Mouse (Mus musculus) embryonic facial prominence, embryonic 13.5 days (tissue): Measurements from ENCODE around the gene Lhfp. TPM values are rescaled to one million over a fixed set of nuclear protein-coding genes. Genes with fewer than 3 reads are reported as not detected.

ENCODE experiments used
- ATAC-seq: fragments of 200-750 bp; cut with Nextera tagmentation; 2 replicates; pipeline ENCODE4 v1.8.0; 2017; ENCODE audit warnings: low read depth; ENCODE audit not compliant: insufficient number of reproducible peaks, insufficient read depth, low FRiP score, low TSS enrichment
- H3K27ac ChIP-seq: fragments of 300-500 bp; sonication (generic); 2 replicates; pipeline ENCODE4 v1.5.1; 2015; ENCODE audit warnings: moderate library complexity, mild to moderate bottlenecking, inconsistent platforms
- H3K27me3 ChIP-seq: fragments of 300-500 bp; sonication (generic); 2 replicates; pipeline ENCODE4 v1.6.1; 2015; ENCODE audit warnings: mild to moderate bottlenecking, inconsistent platforms
- H3K36me3 ChIP-seq: fragments of 300-500 bp; sonication (generic); 2 replicates; pipeline ENCODE4 v1.6.1; 2015; ENCODE audit warnings: mild to moderate bottlenecking, inconsistent platforms
- H3K4me1 ChIP-seq: fragments of 300-500 bp; sonication (generic); 2 replicates; pipeline ENCODE4 v1.6.1; 2015; ENCODE audit warnings: inconsistent platforms
- H3K4me2 ChIP-seq: fragments of 300-500 bp; sonication (generic); 2 replicates; pipeline ENCODE4 v1.6.1; 2015; ENCODE audit warnings: moderate library complexity, mild to moderate bottlenecking, inconsistent platforms
- H3K4me3 ChIP-seq: fragments of 300-500 bp; sonication (generic); 2 replicates; pipeline ENCODE4 v1.5.1; 2015; ENCODE audit warnings: mild to moderate bottlenecking, inconsistent platforms
- H3K9ac ChIP-seq: fragments of 300-500 bp; sonication (generic); 2 replicates; pipeline ENCODE4 v1.6.1; 2015; ENCODE audit warnings: mild to moderate bottlenecking, inconsistent platforms
- H3K9me3 ChIP-seq: fragments of 300-500 bp; sonication (generic); 2 replicates; pipeline ENCODE4 v1.6.1; 2016; ENCODE audit warnings: inconsistent platforms
- WGBS: fragments of 180-500 bp; shearing (Covaris S2); methylation state at CpG from one replicate; pipeline ENCODE4 v1.1.7; 2015; ENCODE audit warnings: mixed read lengths; 5-methylcytosine and 5-hydroxymethylcytosine counted together
- polyA plus RNA-seq: library from polyadenylated mRNA; unstranded; fragments of >200 nt; fragmentation: Nextera tagmentation; extraction: Ambion mirVana; gene quantifications from 2 replicates; pipeline ENCODE4 v1.2.1, GENCODE M21; 2015

The Lhfp gene
- polyA plus RNA-seq, 1 experiment from 2014 or later: 44.7 TPM

DNA sequence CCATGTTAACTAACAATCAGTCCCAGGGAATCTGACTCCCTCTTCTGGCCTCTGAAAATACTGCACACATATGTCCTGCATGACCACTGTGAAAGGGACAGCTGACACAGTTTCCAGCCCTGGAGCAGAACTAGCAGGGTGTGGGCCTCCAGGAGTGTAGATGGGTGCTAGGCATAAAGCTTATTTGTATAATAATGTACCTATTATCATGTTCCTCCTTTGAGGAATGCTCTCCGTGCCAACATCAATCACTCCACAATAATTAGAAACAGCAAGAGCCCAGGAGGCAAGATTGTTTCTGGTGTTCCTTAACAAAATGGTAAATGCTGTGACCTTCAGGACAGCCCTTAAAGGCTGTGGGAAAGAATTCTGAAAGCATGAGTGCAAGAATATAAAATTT, 264.5 kb downstream of the Lhfp start:
- WGBS: 43% methylated on average over 1 of the region's 1 CpGs
- no peaks in the 10 kb centered on the region for H3K36me3 ChIP-seq
- no peaks in the 10 kb centered on the region for H3K4me1 ChIP-seq
- H3K9me3 ChIP-seq: peaks cover 9% of the 10 kb centered on the region
- ATAC-seq: no peak
- H3K4me2 ChIP-seq: no peak overlapping the region
- H3K9ac ChIP-seq: no peak overlapping the region
- H3K4me3 ChIP-seq: no peak overlapping the region
- no peak overlapping the region for H3K27ac ChIP-seq
- no peaks in the 10 kb centered on the region for H3K27me3 ChIP-seq

DNA sequence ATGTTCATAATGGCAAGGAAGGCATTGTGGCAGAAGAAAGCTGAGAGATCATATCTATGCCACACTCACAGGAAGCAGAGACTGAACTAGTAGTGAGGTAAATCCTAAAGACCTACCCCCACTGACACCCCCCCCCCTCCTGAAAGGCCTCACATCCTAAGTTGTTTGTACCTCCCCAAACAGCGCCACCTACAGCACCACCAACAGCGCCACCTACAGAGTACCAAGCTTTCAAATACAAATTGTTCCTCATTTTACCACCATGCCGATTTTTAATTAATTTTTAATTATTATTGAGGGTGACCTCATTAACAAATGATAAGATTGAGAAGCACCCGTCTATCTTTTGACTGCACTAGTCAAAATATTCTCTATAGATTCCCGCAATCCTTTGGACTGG, 267.3 kb downstream of the Lhfp start:
- Histone ChIP-seq H3K9ac (no peak overlapping the region), H3K4me2 (no peak overlapping the region), H3K4me3 (no peak overlapping the region), H3K27me3 (no peaks in the 10 kb centered on the region), H3K4me1 (no peaks in the 10 kb centered on the region), H3K36me3 (no peaks in the 10 kb centered on the region), H3K27ac (no peak overlapping the region), H3K9me3 (peaks cover 9% of the 10 kb centered on the region)
- 56% methylated on average over 5 of the region's 5 CpGs for WGBS
- ATAC-seq: no peak

DNA sequence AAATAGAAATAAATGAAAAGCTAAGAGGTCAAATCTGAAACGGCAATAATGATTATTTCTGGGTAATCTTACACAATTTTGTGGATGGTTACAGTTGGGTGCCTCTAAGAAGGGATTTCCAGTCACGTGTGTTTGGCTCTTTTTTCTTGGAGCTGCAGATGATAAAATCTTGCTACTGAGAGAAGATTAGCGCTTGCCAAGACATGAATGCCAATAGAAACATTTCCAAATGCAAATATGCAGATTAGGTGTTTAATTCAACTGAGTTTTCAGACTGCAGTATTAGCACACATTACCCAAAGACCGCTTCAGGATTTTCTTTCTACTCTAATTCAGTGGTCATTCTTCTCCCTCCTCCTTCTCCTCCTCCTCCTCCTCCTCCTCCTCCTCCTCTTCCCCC, 268.8 kb downstream of the Lhfp start:
- Histone ChIP-seq H3K4me3 (no peak overlapping the region), H3K27ac (no peak overlapping the region), H3K4me2 (no peak overlapping the region), H3K9me3 (peaks cover 9% of the 10 kb centered on the region), H3K36me3 (no peaks in the 10 kb centered on the region), H3K4me1 (no peaks in the 10 kb centered on the region), H3K9ac (no peak overlapping the region), H3K27me3 (no peaks in the 10 kb centered on the region)
- 52% methylated on average over 4 of the region's 4 CpGs for WGBS
- no peak for ATAC-seq

DNA sequence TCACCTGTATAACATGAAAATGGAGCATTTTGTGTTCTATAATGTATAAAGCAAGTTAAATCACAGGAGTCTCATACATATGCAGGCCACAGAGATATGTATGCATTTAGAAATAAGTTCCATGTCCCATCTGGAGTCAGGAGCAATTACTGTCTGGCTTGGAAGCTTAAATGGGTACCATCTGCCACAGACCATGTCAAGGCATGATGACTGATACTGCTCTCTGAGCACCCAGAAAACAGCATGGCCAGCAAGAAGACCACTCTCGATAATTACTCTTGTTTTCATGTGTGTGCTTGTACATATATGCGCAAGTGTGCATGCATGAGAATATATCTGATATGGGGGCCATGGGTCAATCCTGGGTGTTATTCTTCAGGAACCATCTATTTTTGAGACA, 269.3 kb downstream of the Lhfp start:
- WGBS: 88% methylated on average over 2 of the region's 2 CpGs
- no peaks in the 10 kb centered on the region for H3K4me1 ChIP-seq
- no peak overlapping the region for H3K27ac ChIP-seq
- no peak overlapping the region for H3K4me3 ChIP-seq
- no peak for ATAC-seq
- peaks cover 7% of the 10 kb centered on the region for H3K9me3 ChIP-seq
- H3K9ac ChIP-seq: no peak overlapping the region
- H3K27me3 ChIP-seq: no peaks in the 10 kb centered on the region
- no peak overlapping the region for H3K4me2 ChIP-seq
- no peaks in the 10 kb centered on the region for H3K36me3 ChIP-seq

Other genes starting within 250 kb of the Lhfp start
- 49.0 and 49.7 TPM in 2 replicates for gene Cog6, start 24.3 kb upstream of the Lhfp start, polyA plus RNA-seq